Mouse (Mus musculus): ENCODE measurements around the gene Sdr9c7. TPM values are rescaled to one million over a fixed set of nuclear protein-coding genes. Genes with fewer than 3 reads are reported as not detected.
"Not testable (repeated sequence)": the region's sequence is repeated elsewhere in the genome, so short reads cannot be mapped to it uniquely, and the experiment has no call there.

The Sdr9c7 gene
- polyA plus RNA-seq, 1 experiment from 2014 or later = not detected

DNA sequence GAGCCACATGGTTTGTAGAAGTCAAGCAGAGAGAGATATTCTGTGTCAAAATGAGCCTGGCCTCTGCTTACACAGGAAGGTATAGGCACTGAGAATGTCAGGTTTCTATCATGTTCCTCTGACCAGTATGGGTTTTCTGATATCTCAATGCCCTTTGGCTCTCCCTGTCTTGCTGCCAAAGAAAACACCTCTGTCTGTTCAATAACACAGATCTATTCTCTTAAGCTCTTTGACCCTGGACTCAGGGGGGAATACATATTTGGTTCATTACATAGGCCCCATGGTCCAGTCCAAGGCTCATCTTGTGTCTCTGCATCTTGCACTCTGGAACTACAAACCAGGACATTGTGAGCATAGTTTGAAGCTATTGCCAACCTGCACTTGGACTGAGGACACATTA, 9.7 kb upstream of the Sdr9c7 start, which contains the start of gene Rdh7:
Gene Rdh7 (minus strand): TSS at position 213 of the 400 bp plus-strand sequence.
- Histone ChIP-seq H3K4me1 (replicated peaks) (peaks cover 5% of the 10 kb centered on the region; the same call in 1 of the 2 replicates), H3K27me3 (no peaks in the 10 kb centered on the region), H3K4me3 (replicated peaks) (no peak within 1 kb of the TSS), H3K9ac (replicated peaks) (no peak within 1 kb of the TSS), H3K9me3 (peaks cover 5% of the 10 kb centered on the region; the same call in 1 of the 2 replicates), H3K27ac (no peak within 1 kb of the TSS), H3K4me2 (replicated peaks) (no peak within 1 kb of the TSS), H3K36me3 (no peaks in the 10 kb centered on the region)
- ATAC-seq = no peak

DNA sequence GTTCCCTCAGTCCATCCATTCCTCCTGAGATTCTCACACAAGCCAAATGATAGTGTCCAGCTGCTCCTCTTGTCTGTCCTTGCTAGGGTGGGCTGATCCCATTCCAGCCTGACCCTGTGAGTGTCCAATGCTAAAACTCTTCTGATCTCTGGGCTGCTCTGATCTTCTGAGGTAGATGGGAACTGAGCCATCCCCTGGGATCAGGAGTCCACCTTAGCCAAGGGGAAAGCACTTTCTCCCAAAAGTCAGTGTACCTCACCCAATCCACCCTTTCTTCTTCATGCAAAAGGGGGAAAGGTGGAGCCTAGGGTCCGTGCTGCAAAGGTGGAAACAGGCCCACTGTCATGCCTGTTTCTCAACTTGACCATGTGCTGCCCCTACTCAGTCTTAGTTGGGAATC, 6.8 kb upstream of the Sdr9c7 start:
- Histone ChIP-seq H3K36me3 (no peaks in the 10 kb centered on the region), H3K9ac (replicated peaks) (no peak overlapping the region), H3K27me3 (no peaks in the 10 kb centered on the region), H3K27ac (no peak overlapping the region), H3K4me2 (replicated peaks) (no peak overlapping the region), H3K4me1 (replicated peaks) (peaks cover 5% of the 10 kb centered on the region; the same call in 1 of the 2 replicates), H3K9me3 (peaks cover 5% of the 10 kb centered on the region; the same call in 1 of the 2 replicates), H3K4me3 (replicated peaks) (no peak overlapping the region)
- 88% methylated on average over 1 of the region's 1 CpGs for WGBS
- ATAC-seq = no peak

DNA sequence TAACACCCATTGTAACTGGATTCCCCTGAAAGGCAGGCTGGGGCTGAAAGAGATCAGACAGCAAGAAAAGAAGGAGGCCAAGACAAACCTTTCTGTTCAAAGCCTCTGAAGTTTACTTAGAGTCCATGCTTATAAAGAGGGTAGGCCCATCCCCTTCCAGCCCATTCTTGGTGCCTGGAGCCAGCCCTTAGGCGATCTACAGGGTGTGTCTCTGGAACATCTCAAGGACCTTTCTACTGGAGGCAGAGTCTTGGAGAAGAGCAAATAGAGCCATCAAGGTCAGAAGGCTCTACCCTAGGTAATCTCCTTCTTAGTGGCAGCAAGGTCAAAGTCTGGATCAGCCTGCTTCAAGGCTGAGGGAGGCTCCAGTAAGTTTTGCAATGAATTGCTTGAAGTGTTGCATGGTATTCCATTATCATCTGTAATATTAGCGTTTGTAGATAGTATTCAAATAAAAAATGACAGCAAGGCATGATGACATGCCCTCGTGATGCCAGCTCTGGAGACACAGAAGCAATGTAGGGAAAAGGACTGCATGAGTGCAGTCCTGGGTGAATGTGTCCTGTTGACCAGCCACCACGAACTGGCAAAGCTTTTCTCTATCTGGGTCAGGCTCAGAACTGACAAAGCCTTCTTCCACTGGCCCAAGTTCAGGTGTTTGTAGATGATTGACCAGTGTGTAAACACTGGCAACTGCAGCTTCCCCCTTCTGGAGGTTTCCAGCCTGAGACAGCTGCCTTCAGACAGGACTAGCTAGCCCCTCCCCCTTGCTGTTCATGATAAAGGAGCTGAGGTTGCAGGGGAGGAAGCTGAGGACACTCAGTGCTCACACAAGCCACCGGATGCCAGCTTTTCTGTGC, 4.9 kb upstream of the Sdr9c7 start:
- not testable (repeated sequence) for H3K4me2 ChIP-seq (replicated peaks); H3K4me3 ChIP-seq (replicated peaks); ATAC-seq; H3K27me3 ChIP-seq; H3K27ac ChIP-seq; H3K9ac ChIP-seq (replicated peaks); H3K36me3 ChIP-seq; H3K4me1 ChIP-seq (replicated peaks); H3K9me3 ChIP-seq
- 71% methylated on average over 5 of the region's 5 CpGs for WGBS

DNA sequence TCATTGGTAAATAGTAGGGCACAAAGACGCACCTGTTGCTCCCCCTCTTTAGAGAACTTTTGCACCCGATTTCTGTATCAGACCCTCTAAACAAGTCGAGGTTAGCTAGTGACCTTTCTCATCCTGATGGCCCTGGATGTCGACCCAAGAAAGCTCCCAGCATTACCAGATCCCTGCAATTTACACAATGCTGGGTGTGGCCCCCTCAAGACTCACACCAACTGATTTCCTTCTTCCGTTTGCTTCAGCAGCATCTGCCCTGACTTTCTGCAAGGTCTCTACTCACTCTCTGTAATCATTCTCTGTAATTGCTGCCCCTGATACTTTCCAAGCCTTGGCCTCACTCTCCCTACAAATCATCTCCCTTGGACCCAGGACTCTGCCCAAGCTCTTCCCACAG, 1.6 kb upstream of the Sdr9c7 start:
- Histone ChIP-seq H3K36me3 (no peaks in the 10 kb centered on the region), H3K9ac (replicated peaks) (no peak overlapping the region), H3K4me1 (replicated peaks) (no peaks in the 10 kb centered on the region), H3K4me2 (replicated peaks) (no peak overlapping the region), H3K4me3 (replicated peaks) (no peak overlapping the region), H3K27me3 (no peaks in the 10 kb centered on the region), H3K9me3 (no peaks in the 10 kb centered on the region), H3K27ac (no peak overlapping the region)
- 79% methylated on average over 5 of the region's 5 CpGs for WGBS
- no peak for ATAC-seq

DNA sequence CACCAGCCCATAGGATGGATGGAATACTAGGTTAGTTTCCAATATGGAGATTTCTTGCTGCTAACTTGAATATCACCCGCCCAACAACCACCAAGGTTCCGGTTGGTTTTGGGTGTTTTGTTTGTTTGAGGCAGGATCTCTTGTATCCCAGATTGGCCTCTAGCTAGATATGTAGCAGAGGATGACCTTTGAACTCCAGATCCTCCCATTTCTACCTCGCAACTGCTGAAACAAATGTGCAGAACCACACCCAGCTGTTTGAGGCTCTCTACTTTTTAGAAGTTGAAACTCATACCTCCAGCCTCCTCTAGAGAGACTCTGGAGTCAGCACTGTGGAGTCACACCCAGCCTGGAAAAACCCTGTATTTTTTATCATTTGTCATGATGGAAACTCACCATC, 812 bp upstream of the Sdr9c7 start:
- H3K27me3 ChIP-seq = no peaks in the 10 kb centered on the region
- no peaks in the 10 kb centered on the region for H3K9me3 ChIP-seq
- no peak overlapping the region for H3K9ac ChIP-seq (replicated peaks)
- no peak overlapping the region for H3K4me2 ChIP-seq (replicated peaks)
- H3K4me1 ChIP-seq (replicated peaks) = no peaks in the 10 kb centered on the region
- WGBS = 89% methylated on average over 3 of the region's 3 CpGs
- no peak overlapping the region for H3K27ac ChIP-seq
- no peaks in the 10 kb centered on the region for H3K36me3 ChIP-seq
- ATAC-seq = no peak
- no peak overlapping the region for H3K4me3 ChIP-seq (replicated peaks)

DNA sequence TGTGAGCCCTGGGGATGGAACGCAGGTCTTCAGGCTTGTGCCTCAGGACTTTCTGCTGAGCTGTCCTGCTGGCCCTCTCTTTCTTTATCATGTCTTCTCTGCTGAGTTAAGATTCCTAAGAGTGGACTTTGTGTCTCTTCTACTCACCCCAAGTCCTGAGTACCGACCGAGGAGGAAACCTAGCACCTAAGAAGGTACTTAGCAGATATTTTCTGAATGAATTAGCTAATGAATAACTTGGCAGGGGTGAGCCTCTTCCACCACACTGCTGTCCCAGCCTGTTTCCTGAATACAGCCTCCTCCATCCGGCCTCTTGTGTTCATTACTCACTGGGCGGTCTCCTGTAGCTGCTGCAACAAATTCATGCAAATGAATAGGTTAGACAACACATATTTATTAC, 1.5 kb downstream of the Sdr9c7 start:
- no peak overlapping the region for H3K4me3 ChIP-seq (replicated peaks)
- H3K9me3 ChIP-seq = no peaks in the 10 kb centered on the region
- no peak overlapping the region for H3K27ac ChIP-seq
- H3K36me3 ChIP-seq = no peaks in the 10 kb centered on the region
- no peak overlapping the region for H3K4me2 ChIP-seq (replicated peaks)
- WGBS = 76% methylated on average over 5 of the region's 5 CpGs
- no peak for ATAC-seq
- no peak overlapping the region for H3K9ac ChIP-seq (replicated peaks)
- H3K4me1 ChIP-seq (replicated peaks) = no peaks in the 10 kb centered on the region
- no peaks in the 10 kb centered on the region for H3K27me3 ChIP-seq

DNA sequence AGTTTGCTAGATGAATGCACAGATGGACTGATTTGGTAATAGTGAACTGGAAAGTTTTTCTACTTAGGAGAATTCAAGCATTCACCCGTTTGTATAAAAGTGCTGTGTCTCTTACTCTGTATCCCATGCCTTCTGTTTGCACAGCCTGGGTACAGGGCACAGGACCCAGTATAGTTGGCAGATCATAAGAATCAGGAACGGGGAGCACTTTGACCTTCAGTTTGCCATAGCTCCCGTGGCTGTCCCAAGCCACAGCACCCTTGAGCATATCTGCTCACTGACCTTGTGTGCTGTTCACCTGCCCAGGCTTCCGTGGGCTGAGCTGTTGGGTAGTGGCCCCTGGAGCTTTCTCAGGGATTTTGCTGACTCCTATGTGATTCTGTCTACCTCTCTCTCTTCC, 3.4 kb downstream of the Sdr9c7 start:
- Histone ChIP-seq H3K27me3 (no peaks in the 10 kb centered on the region), H3K4me1 (replicated peaks) (0 out of 2 replicates have a peak, but pooled peaks cover 2% of the 10 kb centered on the region), H3K36me3 (no peaks in the 10 kb centered on the region), H3K4me2 (replicated peaks) (no peak overlapping the region), H3K9ac (replicated peaks) (no peak overlapping the region), H3K9me3 (no peaks in the 10 kb centered on the region), H3K4me3 (replicated peaks) (no peak overlapping the region), H3K27ac (no peak overlapping the region)
- 78% methylated on average over 4 of the region's 4 CpGs for WGBS
- ATAC-seq = no peak

DNA sequence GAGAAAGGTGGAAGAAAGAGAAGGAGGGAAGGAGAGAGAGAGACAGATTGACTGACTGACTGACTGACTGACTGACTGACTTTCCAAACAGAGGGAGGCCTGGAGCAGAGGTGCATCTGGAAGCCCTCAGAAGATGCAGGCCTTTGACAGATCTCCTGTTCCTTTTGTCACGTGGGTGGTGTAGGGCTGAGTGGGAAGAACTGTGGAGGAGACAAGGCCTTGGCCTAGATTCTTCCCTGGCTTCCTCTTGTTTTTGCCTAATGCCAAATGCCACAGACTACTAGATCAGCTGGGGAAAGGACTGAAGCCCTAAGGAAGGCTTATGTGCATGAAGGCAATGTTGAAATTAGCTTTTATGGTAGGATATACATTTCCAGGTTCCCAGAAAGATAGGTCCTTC, 4.8 kb downstream of the Sdr9c7 start:
- no peak overlapping the region for H3K4me2 ChIP-seq (replicated peaks)
- H3K9me3 ChIP-seq = no peaks in the 10 kb centered on the region
- no peaks in the 10 kb centered on the region for H3K27me3 ChIP-seq
- 0 out of 2 replicates have a peak, but pooled peaks cover 2% of the 10 kb centered on the region for H3K4me1 ChIP-seq (replicated peaks)
- no peak for ATAC-seq
- no peak overlapping the region for H3K4me3 ChIP-seq (replicated peaks)
- H3K36me3 ChIP-seq = no peaks in the 10 kb centered on the region
- 40% methylated on average over 1 of the region's 1 CpGs for WGBS
- H3K9ac ChIP-seq (replicated peaks) = no peak overlapping the region
- no peak overlapping the region for H3K27ac ChIP-seq

DNA sequence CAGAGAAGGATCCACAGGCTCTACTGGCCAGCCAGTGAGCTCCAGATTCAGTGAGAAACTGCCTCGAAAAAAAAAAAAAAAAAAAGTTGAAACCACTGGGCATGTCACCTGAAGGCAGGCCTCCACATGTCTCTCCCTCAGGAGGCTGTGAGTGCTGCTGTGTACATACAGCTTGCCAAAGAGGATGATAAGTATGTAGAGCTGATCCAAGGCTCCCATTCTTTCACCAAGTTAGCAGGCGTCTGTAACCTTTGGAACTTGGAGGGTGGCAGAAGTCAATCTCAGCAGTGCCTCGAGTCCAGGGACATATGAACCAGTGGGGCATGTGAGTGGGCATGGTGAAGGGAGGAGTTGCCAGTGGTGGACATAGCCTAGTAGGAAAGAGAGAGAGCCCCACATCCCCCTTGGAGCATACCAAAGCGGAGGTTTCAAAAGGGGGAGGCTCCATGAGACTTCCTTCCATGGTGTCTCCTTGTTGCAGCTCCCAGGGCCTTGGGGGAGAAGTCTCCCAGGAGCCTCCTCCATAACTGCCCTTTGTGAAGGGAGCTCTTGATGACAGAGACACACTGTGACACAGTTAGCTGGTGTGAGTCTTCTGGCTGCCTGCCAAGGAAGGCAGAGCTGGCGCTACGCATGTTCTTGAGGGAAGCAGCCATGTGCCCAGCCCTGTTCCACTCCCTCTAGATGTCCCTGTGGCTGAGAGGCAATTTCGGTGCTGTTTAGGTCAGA, 6.6 kb downstream of the Sdr9c7 start:
- ATAC-seq = no peak
- no peaks in the 10 kb centered on the region for H3K36me3 ChIP-seq
- no peak overlapping the region for H3K9ac ChIP-seq (replicated peaks)
- 72% methylated on average over 7 of the region's 7 CpGs for WGBS
- 0 out of 2 replicates have a peak, but pooled peaks cover 2% of the 10 kb centered on the region for H3K4me1 ChIP-seq (replicated peaks)
- H3K4me3 ChIP-seq (replicated peaks) = no peak overlapping the region
- H3K27ac ChIP-seq = no peak overlapping the region
- no peaks in the 10 kb centered on the region for H3K9me3 ChIP-seq
- H3K4me2 ChIP-seq (replicated peaks) = no peak overlapping the region
- no peaks in the 10 kb centered on the region for H3K27me3 ChIP-seq

DNA sequence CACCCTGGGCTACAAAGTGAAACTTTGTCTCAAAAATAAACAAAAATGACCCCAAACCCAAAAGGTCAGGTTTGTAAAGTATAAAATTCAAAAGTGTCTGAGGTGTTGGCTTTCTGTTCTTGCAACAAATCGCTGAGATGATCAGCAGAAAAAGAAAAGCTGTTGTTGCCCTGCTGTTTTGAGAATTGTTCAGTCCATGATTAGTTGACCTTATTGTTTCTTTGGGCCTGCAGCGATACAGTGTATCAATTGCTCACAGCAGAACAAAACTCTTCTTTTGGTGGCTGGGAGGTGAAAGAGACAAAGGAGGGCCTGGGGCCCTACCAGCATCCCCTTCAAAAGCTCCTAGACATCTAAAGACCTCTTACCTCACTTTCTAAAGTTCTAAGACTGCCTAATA, 7.8 kb downstream of the Sdr9c7 start:
- Histone ChIP-seq H3K27ac (no peak overlapping the region), H3K4me2 (replicated peaks) (no peak overlapping the region), H3K27me3 (no peaks in the 10 kb centered on the region), H3K9me3 (no peaks in the 10 kb centered on the region), H3K4me1 (replicated peaks) (0 out of 2 replicates have a peak, but pooled peaks cover 2% of the 10 kb centered on the region), H3K36me3 (no peaks in the 10 kb centered on the region), H3K4me3 (replicated peaks) (no peak overlapping the region), H3K9ac (replicated peaks) (no peak overlapping the region)
- ATAC-seq = no peak
- WGBS = 66% methylated on average over 2 of the region's 2 CpGs

DNA sequence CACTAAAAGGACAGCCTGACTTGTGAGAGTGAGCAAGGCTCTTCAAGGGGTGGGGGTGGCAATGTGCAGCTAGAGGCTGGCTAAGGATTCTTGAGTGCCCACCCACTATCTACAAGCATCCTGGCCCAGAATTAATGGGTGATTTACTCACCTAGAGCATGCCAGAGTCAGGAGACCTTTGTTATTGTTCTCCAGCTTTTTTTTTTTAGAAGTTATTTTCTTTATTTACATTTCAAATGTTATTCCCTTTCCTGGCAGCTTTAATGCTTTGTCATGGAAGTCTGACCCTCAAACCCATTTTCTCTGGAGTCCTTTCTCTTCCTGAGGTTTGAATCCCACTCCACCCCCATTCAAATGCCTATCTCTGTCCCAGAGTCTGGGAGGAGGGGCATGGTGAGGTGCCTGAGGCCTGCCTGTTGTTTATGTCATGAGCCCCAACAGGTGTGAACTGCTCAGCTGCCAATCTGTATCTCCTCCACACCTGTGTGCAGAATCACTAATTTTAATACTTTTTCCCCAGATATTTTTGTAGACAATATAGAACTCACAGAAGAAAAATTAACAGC, 9.2 kb downstream of the Sdr9c7 start:
- H3K4me3 ChIP-seq (replicated peaks) = no peak overlapping the region
- H3K9me3 ChIP-seq = no peaks in the 10 kb centered on the region
- H3K36me3 ChIP-seq = no peaks in the 10 kb centered on the region
- no peak overlapping the region for H3K9ac ChIP-seq (replicated peaks)
- ATAC-seq = no peak
- no peak overlapping the region for H3K4me2 ChIP-seq (replicated peaks)
- H3K27ac ChIP-seq = no peak overlapping the region
- H3K27me3 ChIP-seq = no peaks in the 10 kb centered on the region
- 0 out of 2 replicates have a peak, but pooled peaks cover 2% of the 10 kb centered on the region for H3K4me1 ChIP-seq (replicated peaks)

DNA sequence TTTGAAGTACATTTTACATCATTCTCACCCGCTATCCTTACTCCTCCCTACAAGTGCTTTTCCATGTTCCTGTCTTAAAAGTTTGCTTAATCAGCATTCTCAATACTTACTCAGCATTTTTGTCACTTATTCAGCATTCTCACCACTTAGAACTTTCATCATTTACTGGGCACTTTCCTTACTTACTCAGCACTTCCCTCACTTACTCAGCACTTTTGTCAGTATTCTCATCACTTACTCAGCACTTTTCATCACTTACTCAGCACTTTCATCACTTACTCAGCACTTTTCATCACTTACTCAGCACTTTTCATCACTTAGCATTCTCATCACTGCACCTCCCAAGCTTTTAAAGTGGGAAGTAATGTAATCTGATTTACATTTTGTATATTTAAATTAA, 17.3 kb downstream of the Sdr9c7 start:
- H3K36me3 ChIP-seq = no peaks in the 10 kb centered on the region
- H3K27ac ChIP-seq = no peak overlapping the region
- H3K4me3 ChIP-seq (replicated peaks) = no peak overlapping the region
- ATAC-seq = no peak
- no peaks in the 10 kb centered on the region for H3K4me1 ChIP-seq (replicated peaks)
- WGBS = 86% methylated on average over 1 of the region's 1 CpGs
- H3K9me3 ChIP-seq = no peaks in the 10 kb centered on the region
- no peaks in the 10 kb centered on the region for H3K27me3 ChIP-seq
- no peak overlapping the region for H3K4me2 ChIP-seq (replicated peaks)
- no peak overlapping the region for H3K9ac ChIP-seq (replicated peaks)
